Mouse (Mus musculus) hindbrain, embryonic 14.5 days (tissue): ENCODE measurements around the gene Slc44a2. TPM values are rescaled to one million over a fixed set of nuclear protein-coding genes. Genes with fewer than 3 reads are reported as not detected.

Source experiments
- ATAC-seq: fragments of 200-750 bp; cut with Nextera tagmentation; 2 replicates; pipeline ENCODE4 v1.8.0; 2017; ENCODE audit warnings: moderate number of reproducible peaks, mild to moderate bottlenecking, moderate TSS enrichment, moderate library complexity; ENCODE audit not compliant: low FRiP score
- DNase-seq: peaks from one replicate; pipeline ENCODE4 v3.0.0-alpha.2; 2015; ENCODE audit warnings: low spot score
- H3K27ac ChIP-seq: fragments of 300-500 bp; sonication (generic); 2 replicates; pipeline ENCODE4 v1.5.1; 2014; ENCODE audit warnings: mild to moderate bottlenecking, moderate library complexity
- H3K27me3 ChIP-seq: fragments of 300-500 bp; sonication (generic); 2 replicates; pipeline ENCODE4 v1.6.1; 2014; ENCODE audit warnings: mild to moderate bottlenecking, low read length, mixed read lengths; ENCODE audit not compliant: control insufficient read depth, insufficient read depth
- H3K36me3 ChIP-seq: fragments of 300-500 bp; sonication (generic); replicated peaks from 2 replicates; pipeline ENCODE4 v1.6.1; 2014; ENCODE audit not compliant: control insufficient read depth, insufficient read depth
- H3K4me1 ChIP-seq: fragments of 300-500 bp; sonication (generic); replicated peaks from 2 replicates; pipeline ENCODE4 v1.6.1; 2014; ENCODE audit warnings: antibody characterized with exemption, low read length, mixed read lengths; ENCODE audit not compliant: control insufficient read depth, insufficient read depth
- H3K4me2 ChIP-seq: fragments of 300-500 bp; sonication (generic); replicated peaks from 2 replicates; pipeline ENCODE4 v1.6.1; 2014; ENCODE audit warnings: mild to moderate bottlenecking, moderate library complexity
- H3K4me3 ChIP-seq: fragments of 300-500 bp; sonication (generic); replicated peaks from 2 replicates; pipeline ENCODE4 v1.5.1; 2014; ENCODE audit warnings: mild to moderate bottlenecking, low read length
- H3K9ac ChIP-seq: fragments of 300-500 bp; sonication (generic); 2 replicates; pipeline ENCODE4 v1.6.1; 2014
- H3K9me3 ChIP-seq: fragments of 300-500 bp; sonication (generic); 2 replicates; pipeline ENCODE4 v1.6.1; 2016; ENCODE audit warnings: low read length; ENCODE audit not compliant: control insufficient read depth
- WGBS: fragments of 180-500 bp; shearing (Covaris S2); extraction: QIAGEN DNeasy Blood & Tissue Kit; methylation state at CpG from one replicate; pipeline ENCODE4 v1.1.7; 2014; 5-methylcytosine and 5-hydroxymethylcytosine counted together
- polyA plus RNA-seq: library from polyadenylated mRNA; unstranded; fragments of >200 nt; fragmentation: Nextera tagmentation; extraction: Ambion mirVana; gene quantifications from 2 replicates; pipeline ENCODE4 v1.2.1, GENCODE M21; 2014

Gene Slc44a2
- polyA plus RNA-seq = 58.4 and 62.3 TPM in 2 replicates

GRCm38 (mm10) chr9:21320619-21321512 is at the start of gene Slc44a2:
Gene Slc44a2, plus strand, starts transcription at chr9:21320698.
- Histone ChIP-seq H3K9ac (peak within 1 kb of the TSS; percentile 65), H3K9me3 (no peaks in the 10 kb centered on the region), H3K36me3 (no peaks in the 10 kb centered on the region), H3K4me3 (peak within 1 kb of the TSS; percentile 63), H3K4me2 (peak within 1 kb of the TSS; percentile 93), H3K4me1 (peaks cover 20% of the 10 kb centered on the region), H3K27ac (0 out of 2 replicates have a peak within 1 kb of the TSS, but pooled peaks have one; percentile 32), H3K27me3 (no peaks in the 10 kb centered on the region)
- ATAC-seq = peak; percentile 93
- DNase-seq = peak; percentile 83
- under 1% methylated on average over 52 of the region's 52 CpGs for WGBS

- DNase-seq (no peak), ATAC-seq (no peak)
- H3K27ac ChIP-seq = no peak overlapping the region
- WGBS = 94% methylated on average over 9 of the region's 9 CpGs
- H3K4me2 ChIP-seq = no peak overlapping the region
- H3K4me3 ChIP-seq = no peak overlapping the region
- no peaks in the 10 kb centered on the region for H3K9me3 ChIP-seq
- H3K4me1 ChIP-seq = no peaks in the 10 kb centered on the region
- H3K36me3 ChIP-seq = peaks cover 93% of the 10 kb centered on the region
- H3K9ac ChIP-seq = no peak overlapping the region
- H3K27me3 ChIP-seq = no peaks in the 10 kb centered on the region
Observed at GRCm38 (mm10) chr9:21272391-21272790, 48.1 kb upstream of the Slc44a2 start.

GRCm38 (mm10) chr9:21273094-21273493 is 47.4 kb upstream of the Slc44a2 start:
- no peak overlapping the region for H3K9ac ChIP-seq
- no peaks in the 10 kb centered on the region for H3K9me3 ChIP-seq
- H3K27me3 ChIP-seq = no peaks in the 10 kb centered on the region
- no peak overlapping the region for H3K4me2 ChIP-seq
- no peak overlapping the region for H3K4me3 ChIP-seq
- H3K27ac ChIP-seq = no peak overlapping the region
- ATAC-seq (no peak), DNase-seq (no peak)
- H3K4me1 ChIP-seq = no peaks in the 10 kb centered on the region
- 88% methylated on average over 8 of the region's 8 CpGs for WGBS
- peaks cover 93% of the 10 kb centered on the region for H3K36me3 ChIP-seq

GRCm38 (mm10) chr9:21273520-21274228 is 46.8 kb upstream of the Slc44a2 start:
- DNase-seq (no peak), ATAC-seq (no peak)
- no peak overlapping the region for H3K27ac ChIP-seq
- H3K27me3 ChIP-seq = no peaks in the 10 kb centered on the region
- peaks cover 93% of the 10 kb centered on the region for H3K36me3 ChIP-seq
- no peaks in the 10 kb centered on the region for H3K9me3 ChIP-seq
- no peak overlapping the region for H3K4me2 ChIP-seq
- WGBS = 82% methylated on average over 7 of the region's 7 CpGs
- no peaks in the 10 kb centered on the region for H3K4me1 ChIP-seq
- H3K4me3 ChIP-seq = no peak overlapping the region
- H3K9ac ChIP-seq = no peak overlapping the region

- 96% methylated on average over 3 of the region's 3 CpGs for WGBS
- no peak overlapping the region for H3K27ac ChIP-seq
- H3K4me3 ChIP-seq = no peak overlapping the region
- ATAC-seq = no peak
- no peaks in the 10 kb centered on the region for H3K9me3 ChIP-seq
- H3K9ac ChIP-seq = no peak overlapping the region
- DNase-seq = no peak
- H3K27me3 ChIP-seq = no peaks in the 10 kb centered on the region
- no peak overlapping the region for H3K4me2 ChIP-seq
- peaks cover 93% of the 10 kb centered on the region for H3K36me3 ChIP-seq
- no peaks in the 10 kb centered on the region for H3K4me1 ChIP-seq
Observed at GRCm38 (mm10) chr9:21274336-21274735, 46.2 kb upstream of the Slc44a2 start.

GRCm38 (mm10) chr9:21275013-21275710 is 45.3 kb upstream of the Slc44a2 start:
- Histone ChIP-seq H3K4me2 (no peak overlapping the region), H3K4me3 (no peak overlapping the region), H3K36me3 (peaks cover 95% of the 10 kb centered on the region), H3K4me1 (no peaks in the 10 kb centered on the region), H3K27me3 (no peaks in the 10 kb centered on the region), H3K9ac (no peak overlapping the region), H3K9me3 (no peaks in the 10 kb centered on the region), H3K27ac (no peak overlapping the region)
- ATAC-seq (no peak), DNase-seq (no peak)
- WGBS = 87% methylated on average over 7 of the region's 7 CpGs

GRCm38 (mm10) chr9:21275727-21276126 is 44.8 kb upstream of the Slc44a2 start:
- ATAC-seq = no peak
- Histone ChIP-seq H3K36me3 (peaks cover 94% of the 10 kb centered on the region), H3K4me1 (no peaks in the 10 kb centered on the region), H3K4me2 (no peak overlapping the region), H3K27me3 (no peaks in the 10 kb centered on the region), H3K27ac (no peak overlapping the region), H3K9me3 (no peaks in the 10 kb centered on the region), H3K9ac (no peak overlapping the region), H3K4me3 (no peak overlapping the region)
- 94% methylated on average over 12 of the region's 12 CpGs for WGBS
- no peak for DNase-seq

- no peaks in the 10 kb centered on the region for H3K9me3 ChIP-seq
- H3K9ac ChIP-seq = no peak overlapping the region
- no peaks in the 10 kb centered on the region for H3K27me3 ChIP-seq
- no peak overlapping the region for H3K4me2 ChIP-seq
- 92% methylated on average over 8 of the region's 8 CpGs for WGBS
- H3K4me1 ChIP-seq = no peaks in the 10 kb centered on the region
- H3K4me3 ChIP-seq = no peak overlapping the region
- ATAC-seq (no peak), DNase-seq (no peak)
- H3K27ac ChIP-seq = no peak overlapping the region
- H3K36me3 ChIP-seq = peaks cover 94% of the 10 kb centered on the region
Observed at GRCm38 (mm10) chr9:21276307-21276706, 44.2 kb upstream of the Slc44a2 start.

- Histone ChIP-seq H3K27ac (no peak overlapping the region), H3K9ac (no peak overlapping the region), H3K27me3 (no peaks in the 10 kb centered on the region), H3K36me3 (peaks cover 93% of the 10 kb centered on the region), H3K4me3 (no peak overlapping the region), H3K9me3 (no peaks in the 10 kb centered on the region), H3K4me1 (no peaks in the 10 kb centered on the region), H3K4me2 (no peak overlapping the region)
- no peak for DNase-seq
- no peak for ATAC-seq
- 93% methylated on average over 5 of the region's 5 CpGs for WGBS
Observed at GRCm38 (mm10) chr9:21277776-21278175, 42.7 kb upstream of the Slc44a2 start.
